Mouse (Mus musculus) midbrain, embryonic 13.5 days (tissue): ENCODE data around the gene Pparg. TPM values are rescaled to one million over a fixed set of nuclear protein-coding genes. Genes with fewer than 3 reads are reported as not detected.

ENCODE experiments used
- ATAC-seq: fragments of 200-750 bp; cut with Nextera tagmentation; 2 replicates; pipeline ENCODE4 v1.8.0; 2017; ENCODE audit warnings: mild to moderate bottlenecking, moderate TSS enrichment, moderate library complexity
- H3K27ac ChIP-seq: fragments of 300-500 bp; sonication (generic); 2 replicates; pipeline ENCODE4 v1.5.1; 2015; ENCODE audit warnings: inconsistent platforms, mild to moderate bottlenecking, moderate library complexity
- H3K27me3 ChIP-seq: fragments of 300-500 bp; sonication (generic); 2 replicates; pipeline ENCODE4 v1.6.1; 2015; ENCODE audit warnings: mild to moderate bottlenecking, inconsistent platforms
- H3K36me3 ChIP-seq: fragments of 300-500 bp; sonication (generic); 2 replicates; pipeline ENCODE4 v1.6.1; 2015; ENCODE audit warnings: mild to moderate bottlenecking, inconsistent platforms
- H3K4me1 ChIP-seq: fragments of 300-500 bp; sonication (generic); replicated peaks from 2 replicates; pipeline ENCODE4 v1.6.1; 2015; ENCODE audit warnings: inconsistent platforms
- H3K4me2 ChIP-seq: fragments of 300-500 bp; sonication (generic); replicated peaks from 2 replicates; pipeline ENCODE4 v1.6.1; 2015; ENCODE audit warnings: moderate library complexity, mild to moderate bottlenecking, inconsistent platforms
- H3K4me3 ChIP-seq: fragments of 300-500 bp; sonication (generic); replicated peaks from 2 replicates; pipeline ENCODE4 v1.5.1; 2015; ENCODE audit warnings: mild to moderate bottlenecking, inconsistent platforms
- H3K9ac ChIP-seq: fragments of 300-500 bp; sonication (generic); replicated peaks from 2 replicates; pipeline ENCODE4 v1.6.1; 2015; ENCODE audit warnings: mild to moderate bottlenecking, inconsistent platforms
- H3K9me3 ChIP-seq: fragments of 300-500 bp; sonication (generic); 2 replicates; pipeline ENCODE4 v1.6.1; 2016; ENCODE audit warnings: mild to moderate bottlenecking, inconsistent platforms
- WGBS: fragments of 180-500 bp; shearing (Covaris S2); methylation state at CpG from one replicate; pipeline ENCODE4 v1.1.7; 2015; 5-methylcytosine and 5-hydroxymethylcytosine counted together
- polyA plus RNA-seq: library from polyadenylated mRNA; unstranded; fragments of >200 nt; fragmentation: Nextera tagmentation; extraction: Ambion mirVana; gene quantifications from 2 replicates; pipeline ENCODE4 v1.2.1, GENCODE M21; 2015

Gene Pparg
- polyA plus RNA-seq, 1 experiment from 2014 or later = 0.22 TPM

DNA sequence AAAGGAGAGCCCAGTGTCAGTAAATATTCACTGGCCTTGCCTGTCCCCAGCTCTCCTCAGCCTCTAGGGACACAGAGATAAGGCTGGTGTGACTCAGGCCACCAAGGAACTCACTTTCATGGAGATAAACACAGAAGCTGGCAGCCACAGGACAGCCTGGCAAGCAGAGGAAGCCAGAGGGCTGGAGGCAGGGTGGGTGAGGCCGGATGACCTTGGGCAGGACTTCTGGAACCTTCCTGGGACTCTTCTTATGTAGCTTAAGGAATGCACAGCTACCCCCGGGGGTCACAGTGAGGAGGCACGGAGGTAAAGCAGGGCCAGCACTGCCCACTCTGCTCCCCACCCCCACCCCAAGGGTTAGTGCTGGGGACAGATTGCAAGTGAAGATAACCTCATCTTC lies 140.4 kb downstream of the Pparg start:
- 81% methylated on average over 3 of the region's 3 CpGs for WGBS

DNA sequence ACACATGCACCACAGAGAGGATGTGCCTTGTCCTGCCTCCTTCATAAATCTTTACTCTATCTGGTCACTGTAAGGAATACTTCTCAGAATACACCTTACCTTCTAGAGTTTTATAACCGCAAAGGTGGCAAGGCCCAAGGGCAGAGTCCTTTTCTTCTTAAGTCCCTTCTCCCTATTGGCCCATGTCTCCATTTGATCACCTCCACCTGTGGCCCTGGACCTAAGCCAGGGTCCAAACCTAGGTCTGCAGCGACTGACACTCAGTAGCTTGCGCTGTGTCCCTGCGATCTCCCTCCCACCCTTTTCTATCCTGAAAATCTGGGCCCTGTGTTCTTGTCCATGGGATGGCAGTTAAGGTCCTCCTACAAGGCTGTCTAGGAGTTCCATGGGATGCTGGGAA lies 142.3 kb downstream of the Pparg start:
- Histone ChIP-seq H3K27me3 (no peaks in the 10 kb centered on the region), H3K9me3 (no peaks in the 10 kb centered on the region), H3K9ac (no peak overlapping the region), H3K4me3 (no peak overlapping the region), H3K4me2 (no peak overlapping the region), H3K4me1 (no peaks in the 10 kb centered on the region), H3K36me3 (no peaks in the 10 kb centered on the region), H3K27ac (no peak overlapping the region)
- no peak for ATAC-seq
- 96% methylated on average over 4 of the region's 4 CpGs for WGBS

More for the DNA sequence above, 140.4 kb downstream of the Pparg start:
- ATAC-seq = no peak
- Histone ChIP-seq H3K27ac (no peak overlapping the region), H3K9ac (no peak overlapping the region), H3K4me2 (no peak overlapping the region), H3K9me3 (no peaks in the 10 kb centered on the region), H3K36me3 (no peaks in the 10 kb centered on the region), H3K4me1 (no peaks in the 10 kb centered on the region), H3K4me3 (no peak overlapping the region), H3K27me3 (no peaks in the 10 kb centered on the region)

- Histone ChIP-seq H3K27ac (no peak overlapping the region), H3K9ac (no peak overlapping the region), H3K4me3 (no peak overlapping the region), H3K27me3 (no peaks in the 10 kb centered on the region), H3K36me3 (no peaks in the 10 kb centered on the region), H3K4me2 (no peak overlapping the region), H3K9me3 (peaks cover 3% of the 10 kb centered on the region; the same call in 1 of the 2 replicates), H3K4me1 (no peaks in the 10 kb centered on the region)
- no peak for ATAC-seq
- 87% methylated on average over 10 of the region's 10 CpGs for WGBS
Observed at GRCm38 (mm10) chr6:115503549-115504159, 142.9 kb downstream of the Pparg start.

GRCm38 (mm10) chr6:115504160-115504558 lies 143.4 kb downstream of the Pparg start:
- Histone ChIP-seq H3K36me3 (no peaks in the 10 kb centered on the region), H3K9me3 (peaks cover 3% of the 10 kb centered on the region; the same call in 1 of the 2 replicates), H3K27me3 (no peaks in the 10 kb centered on the region), H3K9ac (no peak overlapping the region), H3K4me2 (no peak overlapping the region), H3K4me3 (no peak overlapping the region), H3K27ac (no peak overlapping the region), H3K4me1 (no peaks in the 10 kb centered on the region)
- ATAC-seq = no peak
- WGBS = 89% methylated on average over 3 of the region's 3 CpGs

GRCm38 (mm10) chr6:115504915-115505314 lies 144.2 kb downstream of the Pparg start:
- Histone ChIP-seq H3K4me1 (no peaks in the 10 kb centered on the region), H3K27ac (no peak overlapping the region), H3K9ac (no peak overlapping the region), H3K4me3 (no peak overlapping the region), H3K4me2 (no peak overlapping the region), H3K36me3 (no peaks in the 10 kb centered on the region), H3K9me3 (peaks cover 3% of the 10 kb centered on the region; the same call in 1 of the 2 replicates), H3K27me3 (no peaks in the 10 kb centered on the region)
- 86% methylated on average over 5 of the region's 5 CpGs for WGBS
- ATAC-seq = no peak

DNA sequence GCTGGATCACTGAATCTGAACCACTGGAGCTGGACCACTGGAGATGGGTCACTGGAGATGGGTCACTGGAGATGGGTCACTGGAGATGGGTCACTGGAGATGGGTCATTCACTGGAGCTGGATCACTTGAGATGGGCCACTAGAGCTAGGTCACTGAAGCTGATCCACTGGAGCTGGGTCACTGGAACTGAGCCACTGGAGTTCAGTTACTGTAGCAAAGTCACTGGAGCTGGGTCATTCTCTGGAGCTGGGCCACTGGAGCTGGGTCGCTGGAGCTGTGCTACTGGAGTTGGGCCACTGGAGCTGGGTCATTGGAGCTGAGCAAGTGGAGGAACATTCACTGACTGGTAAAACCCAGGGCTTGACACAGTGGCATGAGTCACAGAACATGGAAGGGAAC lies 145.7 kb downstream of the Pparg start:
- H3K9me3 ChIP-seq = peaks cover 3% of the 10 kb centered on the region; the same call in 1 of the 2 replicates
- 94% methylated on average over 1 of the region's 1 CpGs for WGBS
- no peak overlapping the region for H3K27ac ChIP-seq
- ATAC-seq = no peak
- no peak overlapping the region for H3K9ac ChIP-seq
- no peaks in the 10 kb centered on the region for H3K36me3 ChIP-seq
- H3K4me2 ChIP-seq = no peak overlapping the region
- no peaks in the 10 kb centered on the region for H3K4me1 ChIP-seq
- no peak overlapping the region for H3K4me3 ChIP-seq
- H3K27me3 ChIP-seq = no peaks in the 10 kb centered on the region

DNA sequence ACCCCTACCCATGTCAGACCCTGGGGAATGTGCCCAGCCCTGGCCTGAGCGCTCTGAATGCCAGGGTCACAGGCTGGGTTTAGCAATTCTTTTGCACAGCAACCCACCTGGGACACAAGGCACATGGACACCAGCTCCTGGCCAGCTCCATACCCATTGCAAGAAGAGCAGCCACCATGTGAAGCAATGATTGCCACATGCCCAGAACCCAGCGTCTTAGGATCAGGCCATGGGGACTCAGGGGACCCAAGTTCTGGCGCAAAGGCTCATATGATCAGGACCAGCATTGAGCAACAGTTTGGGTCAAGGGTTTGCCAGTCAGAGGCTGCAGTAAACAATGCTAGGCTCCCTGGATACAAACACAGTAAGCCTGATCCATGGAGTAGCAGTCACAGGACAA lies 150.7 kb downstream of the Pparg start:
- no peaks in the 10 kb centered on the region for H3K4me1 ChIP-seq
- no peak for ATAC-seq
- H3K27me3 ChIP-seq = no peaks in the 10 kb centered on the region
- WGBS = 92% methylated on average over 3 of the region's 3 CpGs
- H3K4me3 ChIP-seq = no peak overlapping the region
- no peaks in the 10 kb centered on the region for H3K36me3 ChIP-seq
- H3K27ac ChIP-seq = no peak overlapping the region
- peaks cover 3% of the 10 kb centered on the region; the same call in 1 of the 2 replicates for H3K9me3 ChIP-seq
- no peak overlapping the region for H3K4me2 ChIP-seq
- H3K9ac ChIP-seq = no peak overlapping the region

DNA sequence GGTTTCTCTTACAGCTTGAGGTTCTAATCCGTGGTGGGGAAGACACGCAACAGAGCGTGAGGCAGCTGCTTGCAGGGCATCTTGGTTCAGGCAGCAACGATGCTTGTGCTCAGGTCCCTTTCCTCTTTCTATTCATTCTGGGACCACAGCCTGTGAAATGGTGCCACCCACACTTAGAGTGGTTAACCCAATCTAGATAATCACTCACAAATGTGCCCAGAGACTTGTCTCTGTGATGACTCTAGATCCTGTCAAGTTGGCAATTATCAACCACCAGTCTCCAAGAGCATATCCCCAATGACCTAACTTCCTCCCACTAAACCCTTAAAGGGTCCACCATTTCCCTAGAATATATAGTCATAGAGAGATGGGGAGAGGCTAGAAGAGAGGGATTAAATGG lies 152.5 kb downstream of the Pparg start:
- Histone ChIP-seq H3K27me3 (no peaks in the 10 kb centered on the region), H3K27ac (no peak overlapping the region), H3K4me3 (no peak overlapping the region), H3K4me1 (no peaks in the 10 kb centered on the region), H3K4me2 (no peak overlapping the region), H3K9ac (no peak overlapping the region), H3K36me3 (no peaks in the 10 kb centered on the region), H3K9me3 (peaks cover 3% of the 10 kb centered on the region; the same call in 1 of the 2 replicates)
- WGBS = 95% methylated on average over 4 of the region's 4 CpGs
- ATAC-seq = no peak

DNA sequence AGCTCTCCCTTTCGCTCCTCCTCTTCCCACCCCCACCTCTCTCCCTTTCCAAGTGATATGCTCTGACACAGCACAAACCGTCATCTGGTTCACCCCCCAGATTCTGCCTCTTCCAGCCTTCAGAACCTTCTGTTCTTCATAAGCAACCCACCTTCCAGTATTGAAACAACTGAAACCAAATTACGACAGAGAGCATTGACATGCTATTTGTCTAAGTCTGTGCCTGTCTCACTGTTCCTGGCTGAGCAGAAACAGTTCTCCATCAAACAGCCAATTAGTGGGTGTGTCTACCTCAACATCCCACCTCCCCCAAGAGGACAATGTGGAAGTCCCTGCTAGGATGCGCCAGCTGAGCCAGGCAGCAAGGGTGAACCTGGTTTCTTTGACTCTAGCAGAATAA lies 157.2 kb downstream of the Pparg start:
- Histone ChIP-seq H3K4me1 (0 out of 2 replicates have a peak, but pooled peaks cover 3% of the 10 kb centered on the region), H3K9me3 (no peaks in the 10 kb centered on the region), H3K4me2 (no peak overlapping the region), H3K36me3 (no peaks in the 10 kb centered on the region), H3K9ac (no peak overlapping the region), H3K4me3 (no peak overlapping the region), H3K27me3 (no peaks in the 10 kb centered on the region), H3K27ac (no peak overlapping the region)
- no peak for ATAC-seq
- WGBS = 76% methylated on average over 4 of the region's 4 CpGs

- Histone ChIP-seq H3K4me2 (no peak overlapping the region), H3K4me1 (0 out of 2 replicates have a peak, but pooled peaks cover 3% of the 10 kb centered on the region), H3K27me3 (no peaks in the 10 kb centered on the region), H3K36me3 (no peaks in the 10 kb centered on the region), H3K9me3 (no peaks in the 10 kb centered on the region), H3K27ac (no peak overlapping the region), H3K9ac (no peak overlapping the region), H3K4me3 (no peak overlapping the region)
- 81% methylated on average over 2 of the region's 2 CpGs for WGBS
- no peak for ATAC-seq
Observed at GRCm38 (mm10) chr6:115518352-115518751, 157.6 kb downstream of the Pparg start.

GRCm38 (mm10) chr6:115519275-115519699 lies 158.5 kb downstream of the Pparg start:
- Histone ChIP-seq H3K4me2 (no peak overlapping the region), H3K9ac (no peak overlapping the region), H3K9me3 (no peaks in the 10 kb centered on the region), H3K4me1 (0 out of 2 replicates have a peak, but pooled peaks cover 3% of the 10 kb centered on the region), H3K36me3 (no peaks in the 10 kb centered on the region), H3K27ac (no peak overlapping the region), H3K27me3 (no peaks in the 10 kb centered on the region), H3K4me3 (no peak overlapping the region)
- no peak for ATAC-seq
- 43% methylated on average over 12 of the region's 12 CpGs for WGBS

- ATAC-seq = no peak
- Histone ChIP-seq H3K27me3 (no peaks in the 10 kb centered on the region), H3K9ac (no peak overlapping the region), H3K9me3 (no peaks in the 10 kb centered on the region), H3K27ac (no peak overlapping the region), H3K4me2 (no peak overlapping the region), H3K36me3 (no peaks in the 10 kb centered on the region), H3K4me1 (0 out of 2 replicates have a peak, but pooled peaks cover 3% of the 10 kb centered on the region), H3K4me3 (no peak overlapping the region)
- WGBS = 88% methylated on average over 1 of the region's 1 CpGs
Observed at GRCm38 (mm10) chr6:115521923-115522322, 161.2 kb downstream of the Pparg start.

DNA sequence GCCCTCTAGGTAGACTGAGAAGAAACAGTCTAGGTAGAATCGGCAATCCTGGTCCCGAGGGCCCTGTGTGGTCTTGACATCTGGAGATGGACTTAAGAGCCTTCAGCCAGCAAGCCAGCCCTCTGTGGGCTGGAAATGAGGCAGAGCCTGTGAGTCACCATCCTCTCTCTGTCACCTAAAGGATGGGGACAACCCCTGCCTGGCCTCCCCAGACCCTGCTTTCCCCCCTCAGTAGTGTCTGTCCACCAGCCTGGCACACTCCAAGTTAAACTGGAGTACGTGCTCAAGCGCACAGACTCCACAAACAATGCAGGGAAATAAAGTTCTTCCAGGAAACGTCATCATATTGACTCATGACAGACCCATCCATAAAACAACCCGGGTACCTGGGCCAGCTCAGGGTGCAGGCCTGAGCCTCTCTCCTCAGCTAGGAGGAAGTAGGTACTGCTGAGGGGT lies 162.0 kb downstream of the Pparg start:
- WGBS = 85% methylated on average over 6 of the region's 6 CpGs
- no peaks in the 10 kb centered on the region for H3K27me3 ChIP-seq
- no peaks in the 10 kb centered on the region for H3K9me3 ChIP-seq
- H3K9ac ChIP-seq = no peak overlapping the region
- no peak overlapping the region for H3K4me2 ChIP-seq
- no peaks in the 10 kb centered on the region for H3K36me3 ChIP-seq
- no peak overlapping the region for H3K27ac ChIP-seq
- H3K4me3 ChIP-seq = no peak overlapping the region
- H3K4me1 ChIP-seq = 0 out of 2 replicates have a peak, but pooled peaks cover 3% of the 10 kb centered on the region
- no peak for ATAC-seq
